ENCODE assay signal across 8 mouse cellular contexts in the genomic region with DNA sequence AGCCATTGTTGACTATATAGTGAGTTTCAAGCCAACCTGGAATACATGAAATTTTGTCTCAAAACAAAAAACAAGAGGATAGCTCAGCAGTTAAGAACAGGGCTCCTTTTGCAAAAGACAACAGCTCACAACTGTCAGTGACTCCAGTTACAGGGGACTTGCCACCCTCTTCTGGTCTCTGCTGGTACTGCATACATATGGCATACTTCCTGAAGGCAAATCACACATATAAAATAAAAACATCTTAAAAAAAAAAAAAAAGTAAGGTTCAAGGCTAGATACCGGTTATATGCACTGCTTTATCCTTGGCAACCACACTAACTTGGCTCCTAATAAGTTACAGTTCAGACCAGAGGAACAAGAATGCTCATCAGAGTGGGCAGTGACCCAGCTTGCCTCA. TPM values are rescaled to one million over a fixed set of nuclear protein-coding genes. Genes with fewer than 3 reads are reported as not detected.
A peak's percentile ranks its signal among the peaks of the same experiment; 100 is the strongest.
DNase-seq lines count a peak whose midpoint lies in the region; ATAC-seq and TF ChIP-seq lines count a peak whose summit lies in the region.

No protein-coding gene starts in this region.

- peaks cover 47% of the 10 kb centered on the region for H3K4me1 ChIP-seq in G1E (ENCODE audit: insufficient read depth, low read depth, low read length)
- peaks cover 4% of the 10 kb centered on the region; the same call in 1 of the 2 replicates for H3K4me1 ChIP-seq in forebrain, embryonic 11.5 days (replicated peaks; ENCODE audit: control insufficient read depth, insufficient read depth, low read length)
- peaks cover 20% of the 10 kb centered on the region for H3K4me1 ChIP-seq in neural tube, embryonic 15.5 days

- no peak overlapping the region for H3K9ac ChIP-seq in forebrain, embryonic 11.5 days (ENCODE audit: low read length)
- H3K9ac ChIP-seq in neural tube, embryonic 15.5 days (replicated peaks) = peak overlapping the region; percentile 61

- DNase-seq in G1E (ENCODE audit: low spot score) = peak; percentile 16
- DNase-seq in c-Kit-positive CD71-positive TER-119-negative erythroid progenitor cells, embryonic 14.5 days (ENCODE audit: low read depth) = peak; percentile 86
- peak; percentile 83 for DNase-seq in forebrain, embryonic 11.5 days (ENCODE audit: low spot score)
- peak; percentile 66 to 85 for DNase-seq in heart, postnatal 14 days
- DNase-seq in large intestine, adult 2 months (ENCODE audit: low read depth, low spot score) = peak; percentile 57
- peak; percentile 62 to 79 for DNase-seq in lung, adult 18-20 months
- DNase-seq in thymus, adult 18-20 months = peak; percentile 30 to 55

- H3K9me3 ChIP-seq in G1E (replicated peaks) = no peaks in the 10 kb centered on the region
- no peaks in the 10 kb centered on the region for H3K9me3 ChIP-seq in forebrain, embryonic 11.5 days (ENCODE audit: control insufficient read depth, low read length)
- H3K9me3 ChIP-seq in neural tube, embryonic 15.5 days (replicated peaks) = no peaks in the 10 kb centered on the region

- ATAC-seq in G1E (ENCODE audit: extremely low read depth, insufficient number of reproducible peaks, low FRiP score, poor library complexity, severe bottlenecking) = no peak
- no peak for ATAC-seq in forebrain, embryonic 11.5 days (replicated peaks; ENCODE audit: low FRiP score)
- ATAC-seq in neural tube, embryonic 15.5 days (ENCODE audit: low FRiP score) = no peak

- intact Hi-C loops in heart, postnatal 14 days (cut with DNase I) = loop anchor here (1.0 kb wide), 1 partner anchor 41 kb away; no protein-coding TSS in a partner anchor

- peak overlapping the region; percentile 71 for H3K4me3 ChIP-seq in G1E (ENCODE audit: low read depth, low read length)
- peak overlapping the region; percentile 44; the same call in 1 of the 2 replicates for H3K4me3 ChIP-seq in forebrain, embryonic 11.5 days (ENCODE audit: low read depth, low read length)
- peak overlapping the region; percentile 59 for H3K4me3 ChIP-seq in neural tube, embryonic 15.5 days (replicated peaks)

- H3K27me3 ChIP-seq in G1E (ENCODE audit: insufficient read depth, low read length) = no peaks in the 10 kb centered on the region
- no peaks in the 10 kb centered on the region for H3K27me3 ChIP-seq in forebrain, embryonic 11.5 days (ENCODE audit: control insufficient read depth, insufficient read depth, low read length)
- H3K27me3 ChIP-seq in neural tube, embryonic 15.5 days (replicated peaks) = no peaks in the 10 kb centered on the region

- peak overlapping the region; percentile 64; the same call in 1 of the 2 replicates for H3K4me2 ChIP-seq in forebrain, embryonic 11.5 days (ENCODE audit: low read depth, low read length, severe bottlenecking)
- peak overlapping the region; percentile 65 for H3K4me2 ChIP-seq in neural tube, embryonic 15.5 days

- no peak overlapping the region for H3K27ac ChIP-seq in forebrain, embryonic 11.5 days (ENCODE audit: low read depth, low read length)
- peak overlapping the region; percentile 96 for H3K27ac ChIP-seq in neural tube, embryonic 15.5 days (replicated peaks)

- peak; percentile 54 for TF ChIP-seq CTCF in G1E (IDR thresholded peaks at IDR 0.05; ENCODE audit: low read depth, low read length)

- 0% methylated on average over 1 of the region's 1 CpGs for WGBS in forebrain, embryonic 11.5 days
- WGBS in large intestine, adult 2 months = 2% methylated on average over 1 of the region's 1 CpGs
- WGBS in neural tube, embryonic 15.5 days = 0% methylated on average over 1 of the region's 1 CpGs

- H3K36me3 ChIP-seq in G1E (replicated peaks) = peaks cover 15% of the 10 kb centered on the region
- H3K36me3 ChIP-seq in forebrain, embryonic 11.5 days (ENCODE audit: control insufficient read depth, insufficient read depth, low read length) = no peaks in the 10 kb centered on the region
- no peaks in the 10 kb centered on the region for H3K36me3 ChIP-seq in neural tube, embryonic 15.5 days

RNA-seq across cellular contexts. Expression of gene Zfp667, which starts 3.6 kb away (rescaled TPM):
- total RNA-seq in G1E (2014; fragmentation: Nextera tagmentation) (10.1 and 12.8 TPM in 2 replicates), G1E (2017) (16.3 and 17.0 TPM in 2 replicates)
- polyA plus RNA-seq in G1E (2012) = 0.19 and 0.47 TPM in 2 replicates
- polyA plus RNA-seq in forebrain, embryonic 11.5 days (2014; fragmentation: Nextera tagmentation; extraction: Ambion mirVana) = 10.7 and 10.9 TPM in 2 replicates
- 1 to 10 TPM; 3.2 to 3.5 TPM for total RNA-seq in heart, postnatal 14 days (2021)
- 0.19 and 0.31 TPM in 2 replicates for polyA plus RNA-seq in large intestine, adult 2 months (2012; rRNA removed)
- polyA plus RNA-seq in neural tube, embryonic 15.5 days (2015; fragmentation: Nextera tagmentation; extraction: Ambion mirVana) = 14.3 and 16.2 TPM in 2 replicates

RNA-seq across cellular contexts. Expression of gene Epp13, which starts 30.2 kb away (rescaled TPM):
- total RNA-seq in G1E (2014; fragmentation: Nextera tagmentation) (not detected in 2 replicates), G1E (2017) (not detected in 2 replicates)
- not detected in 2 replicates for polyA plus RNA-seq in G1E (2012)
- polyA plus RNA-seq in forebrain, embryonic 11.5 days (2014; fragmentation: Nextera tagmentation; extraction: Ambion mirVana) = not detected in 2 replicates
- not detected for total RNA-seq in heart, postnatal 14 days (2021)
- polyA plus RNA-seq in large intestine, adult 2 months (2012; rRNA removed) = 0.31 and 0.45 TPM in 2 replicates
- polyA plus RNA-seq in neural tube, embryonic 15.5 days (2015; fragmentation: Nextera tagmentation; extraction: Ambion mirVana) = 0.37 TPM in 1 of 2 replicates, not detected in the other

RNA-seq across cellular contexts. Expression of gene Zfp583, which starts 48.3 kb away (rescaled TPM):
- 1.2 and 3.1 TPM in 2 replicates for total RNA-seq in G1E (2014; fragmentation: Nextera tagmentation)
- 0.49 and 0.64 TPM in 2 replicates for total RNA-seq in G1E (2017)
- polyA plus RNA-seq in G1E (2012) = 0.29 and 0.38 TPM in 2 replicates
- 5.9 and 6.6 TPM in 2 replicates for polyA plus RNA-seq in forebrain, embryonic 11.5 days (2014; fragmentation: Nextera tagmentation; extraction: Ambion mirVana)
- total RNA-seq in heart, postnatal 14 days (2021) = 1 to 10 TPM; 1.0 to 1.5 TPM
- polyA plus RNA-seq in large intestine, adult 2 months (2012; rRNA removed) = 0.09 and 0.12 TPM in 2 replicates
- polyA plus RNA-seq in neural tube, embryonic 15.5 days (2015; fragmentation: Nextera tagmentation; extraction: Ambion mirVana) = 12.7 and 13.7 TPM in 2 replicates

Comparison
In these comparisons a context has a peak if more than half of its experiments do, and no peak if none do; other contexts are left out.
1. DNase-seq: peak in every context shown above with its lines; median percentile 86 in c-Kit-positive CD71-positive TER-119-negative erythroid progenitor cells, embryonic 14.5 days; 83 in forebrain, embryonic 11.5 days; 76 in heart, postnatal 14 days; 70 in lung, adult 18-20 months; 57 in large intestine, adult 2 months; 42 in thymus, adult 18-20 months; 16 in G1E.